Mouse (Mus musculus) hindbrain, embryonic 13.5 days (tissue): ENCODE data around the gene Steap2. TPM values are rescaled to one million over a fixed set of nuclear protein-coding genes. Genes with fewer than 3 reads are reported as not detected.
"Not testable (repeated sequence)": the region's sequence is repeated elsewhere in the genome, so short reads cannot be mapped to it uniquely, and the experiment has no call there.

Source experiments
- ATAC-seq: fragments of 200-750 bp; cut with Nextera tagmentation; 2 replicates; pipeline ENCODE4 v1.8.0; 2017; ENCODE audit warnings: moderate TSS enrichment; ENCODE audit not compliant: low FRiP score
- H3K27ac ChIP-seq: fragments of 300-500 bp; sonication (generic); 2 replicates; pipeline ENCODE4 v1.5.1; 2015; ENCODE audit warnings: inconsistent platforms, mild to moderate bottlenecking, moderate library complexity
- H3K27me3 ChIP-seq: fragments of 300-500 bp; sonication (generic); 2 replicates; pipeline ENCODE4 v1.6.1; 2015; ENCODE audit warnings: mild to moderate bottlenecking, inconsistent platforms
- H3K36me3 ChIP-seq: fragments of 300-500 bp; sonication (generic); 2 replicates; pipeline ENCODE4 v1.6.1; 2015; ENCODE audit warnings: mild to moderate bottlenecking, inconsistent platforms
- H3K4me1 ChIP-seq: fragments of 300-500 bp; sonication (generic); replicated peaks from 2 replicates; pipeline ENCODE4 v1.6.1; 2015; ENCODE audit warnings: inconsistent platforms
- H3K4me2 ChIP-seq: fragments of 300-500 bp; sonication (generic); 2 replicates; pipeline ENCODE4 v1.6.1; 2015; ENCODE audit warnings: inconsistent platforms, mild to moderate bottlenecking, moderate library complexity
- H3K4me3 ChIP-seq: fragments of 300-500 bp; sonication (generic); 2 replicates; pipeline ENCODE4 v1.5.1; 2015; ENCODE audit warnings: mild to moderate bottlenecking, inconsistent platforms
- H3K9ac ChIP-seq: fragments of 300-500 bp; sonication (generic); 2 replicates; pipeline ENCODE4 v1.6.1; 2015; ENCODE audit warnings: mild to moderate bottlenecking, inconsistent platforms
- H3K9me3 ChIP-seq: fragments of 300-500 bp; sonication (generic); 2 replicates; pipeline ENCODE4 v1.6.1; 2016; ENCODE audit warnings: inconsistent platforms
- WGBS: fragments of 180-500 bp; shearing (Covaris S2); methylation state at CpG from one replicate; pipeline ENCODE4 v1.1.7; 2015; 5-methylcytosine and 5-hydroxymethylcytosine counted together
- polyA plus RNA-seq: library from polyadenylated mRNA; unstranded; fragments of >200 nt; fragmentation: Nextera tagmentation; extraction: Ambion mirVana; gene quantifications from 2 replicates; pipeline ENCODE4 v1.2.1, GENCODE M21; 2015

Steap2 gene
- polyA plus RNA-seq, 1 experiment from 2014 or later, result 5.1 TPM

GRCm38 (mm10) chr5:5693541-5693955, 830 bp downstream of the Steap2 start:
- under 1% methylated on average over 29 of the region's 29 CpGs for WGBS
- no peaks in the 10 kb centered on the region for H3K36me3 ChIP-seq
- ATAC-seq, result peak; percentile 77

GRCm38 (mm10) chr5:5692167-5692738, 2.1 kb downstream of the Steap2 start:
- Histone ChIP-seq H3K27me3 (no peaks in the 10 kb centered on the region), H3K4me1 (0 out of 2 replicates have a peak, but pooled peaks cover 7% of the 10 kb centered on the region), H3K4me2 (no peak overlapping the region), H3K9ac (no peak overlapping the region), H3K36me3 (no peaks in the 10 kb centered on the region), H3K4me3 (no peak overlapping the region), H3K27ac (no peak overlapping the region), H3K9me3 (no peaks in the 10 kb centered on the region)
- WGBS, result 66% methylated on average over 4 of the region's 4 CpGs
- ATAC-seq, result no peak

More at GRCm38 (mm10) chr5:5693541-5693955, 830 bp downstream of the Steap2 start:
- Histone ChIP-seq H3K9me3 (no peaks in the 10 kb centered on the region), H3K4me2 (peak overlapping the region; percentile 91), H3K27me3 (no peaks in the 10 kb centered on the region), H3K27ac (0 out of 2 replicates have a peak overlapping the region, but pooled peaks have one; percentile 12), H3K4me1 (0 out of 2 replicates have a peak, but pooled peaks cover 7% of the 10 kb centered on the region), H3K4me3 (peak overlapping the region; percentile 79), H3K9ac (peak overlapping the region; percentile 81)

GRCm38 (mm10) chr5:5688945-5689540, 5.3 kb downstream of the Steap2 start:
- 0 out of 2 replicates have a peak, but pooled peaks cover 5% of the 10 kb centered on the region for H3K4me1 ChIP-seq
- H3K4me2 ChIP-seq, result no peak overlapping the region
- H3K27me3 ChIP-seq, result no peaks in the 10 kb centered on the region
- no peaks in the 10 kb centered on the region for H3K9me3 ChIP-seq
- no peak overlapping the region for H3K27ac ChIP-seq
- H3K4me3 ChIP-seq, result no peak overlapping the region
- H3K9ac ChIP-seq, result no peak overlapping the region
- WGBS, result 81% methylated on average over 8 of the region's 8 CpGs
- no peak for ATAC-seq
- no peaks in the 10 kb centered on the region for H3K36me3 ChIP-seq

DNA sequence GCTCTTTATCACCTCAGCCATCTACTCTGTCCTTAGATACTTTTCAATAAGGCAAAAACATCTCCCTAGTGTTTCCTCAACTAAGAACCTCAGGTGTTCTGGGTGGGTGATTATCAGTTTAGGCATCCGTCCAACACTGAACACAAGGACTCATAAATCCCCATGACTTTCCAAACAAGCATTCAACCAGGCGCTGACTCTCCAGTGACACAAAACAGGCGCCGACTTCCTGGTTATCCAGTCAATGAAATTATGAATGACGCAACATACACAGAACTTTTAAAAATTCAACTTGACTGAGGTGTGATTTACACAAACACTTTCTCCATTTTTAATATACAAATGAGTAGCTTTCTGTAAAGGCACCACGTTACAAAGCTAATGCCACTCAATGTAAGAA, 6.2 kb downstream of the Steap2 start:
- ATAC-seq, result no peak

DNA sequence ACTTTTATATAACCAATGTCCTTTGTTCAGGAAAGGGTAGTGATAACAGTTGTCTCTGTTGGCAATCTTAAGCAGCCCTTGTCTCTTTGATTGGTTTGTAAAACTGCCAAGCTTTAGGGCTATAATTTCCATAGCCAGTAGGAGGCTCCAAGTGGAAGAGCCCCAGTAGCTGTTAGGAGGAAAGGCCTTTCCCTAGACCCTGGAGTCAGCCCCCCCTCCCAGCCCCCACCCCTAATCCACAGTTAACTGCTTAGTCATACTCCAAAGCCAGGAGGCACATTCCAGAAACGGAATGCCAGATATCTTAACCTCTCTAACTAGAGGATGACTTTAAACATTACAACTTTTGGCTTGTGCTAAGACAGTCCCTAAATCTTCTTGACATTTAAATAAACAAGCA, 7.4 kb downstream of the Steap2 start:
- ATAC-seq, result peak; percentile 71
- 26% methylated on average over 1 of the region's 1 CpGs for WGBS
- H3K9me3 ChIP-seq, result no peaks in the 10 kb centered on the region

More for the DNA sequence above, 6.2 kb downstream of the Steap2 start:
- no peak overlapping the region for H3K4me2 ChIP-seq
- H3K9ac ChIP-seq, result no peak overlapping the region
- WGBS, result 87% methylated on average over 6 of the region's 6 CpGs
- H3K36me3 ChIP-seq, result no peaks in the 10 kb centered on the region
- 0 out of 2 replicates have a peak, but pooled peaks cover under 1% of the 10 kb centered on the region for H3K4me1 ChIP-seq
- H3K27me3 ChIP-seq, result no peaks in the 10 kb centered on the region
- H3K4me3 ChIP-seq, result no peak overlapping the region
- no peaks in the 10 kb centered on the region for H3K9me3 ChIP-seq
- no peak overlapping the region for H3K27ac ChIP-seq

DNA sequence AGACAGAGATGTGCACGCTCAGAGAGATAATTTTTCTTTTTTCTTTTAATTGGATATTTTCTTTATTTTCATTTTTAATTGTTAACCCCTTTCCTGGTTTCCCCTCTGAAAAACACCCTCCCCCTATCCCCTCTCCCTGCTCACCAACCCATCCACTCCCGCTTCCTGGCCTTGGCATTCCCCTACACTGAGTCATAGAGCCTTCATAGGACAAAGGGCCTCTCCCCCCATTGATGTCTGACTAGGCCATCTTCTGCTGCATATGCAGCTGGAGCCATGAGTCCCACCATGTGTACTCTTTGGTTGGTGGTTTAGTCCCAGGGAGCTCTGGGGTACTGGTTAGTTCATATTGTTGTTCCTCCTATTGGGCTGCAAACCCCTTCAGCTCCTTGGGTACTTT, 9.4 kb downstream of the Steap2 start:
- not testable (repeated sequence) for H3K9me3 ChIP-seq

More for the DNA sequence above, 7.4 kb downstream of the Steap2 start:
- Histone ChIP-seq H3K4me3 (no peak overlapping the region), H3K9ac (no peak overlapping the region), H3K4me1 (no peaks in the 10 kb centered on the region), H3K36me3 (no peaks in the 10 kb centered on the region), H3K4me2 (no peak overlapping the region), H3K27me3 (no peaks in the 10 kb centered on the region), H3K27ac (no peak overlapping the region)

DNA sequence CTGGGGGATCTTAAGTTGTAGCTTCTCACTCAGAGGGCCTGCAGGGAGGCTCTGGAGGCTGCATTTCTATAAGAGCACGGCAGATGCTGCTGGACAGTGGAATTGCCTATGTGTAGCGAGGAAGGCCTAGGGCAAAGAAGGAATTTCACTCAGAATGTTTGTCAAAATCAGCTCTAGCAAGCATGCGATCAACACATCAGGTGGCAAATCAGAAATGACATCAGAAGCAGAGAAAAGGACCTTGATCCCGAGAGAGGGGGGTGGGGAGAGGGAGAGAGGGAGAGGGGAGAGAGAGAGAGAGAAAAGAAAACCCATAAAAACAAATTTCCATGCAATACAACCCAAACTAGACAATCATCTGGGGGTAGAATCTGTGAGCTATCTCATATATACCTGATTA, 11.1 kb downstream of the Steap2 start:
- Histone ChIP-seq H3K9ac (no peak overlapping the region), H3K4me1 (no peaks in the 10 kb centered on the region), H3K4me2 (no peak overlapping the region), H3K36me3 (no peaks in the 10 kb centered on the region), H3K27ac (no peak overlapping the region), H3K4me3 (no peak overlapping the region), H3K9me3 (no peaks in the 10 kb centered on the region), H3K27me3 (no peaks in the 10 kb centered on the region)
- no peak for ATAC-seq
- 67% methylated on average over 4 of the region's 4 CpGs for WGBS

More for the DNA sequence above, 9.4 kb downstream of the Steap2 start:
- H3K4me1 ChIP-seq, H3K36me3 ChIP-seq, H3K4me3 ChIP-seq, H3K4me2 ChIP-seq, H3K27ac ChIP-seq, ATAC-seq, H3K27me3 ChIP-seq, H3K9ac ChIP-seq: not testable (repeated sequence)
- 81% methylated on average over 2 of the region's 2 CpGs for WGBS

- Histone ChIP-seq H3K27ac (no peak overlapping the region), H3K4me1 (no peaks in the 10 kb centered on the region; the same call in 1 of the 2 replicates), H3K36me3 (peaks cover 16% of the 10 kb centered on the region), H3K27me3 (no peaks in the 10 kb centered on the region), H3K9ac (no peak overlapping the region), H3K9me3 (no peaks in the 10 kb centered on the region), H3K4me2 (no peak overlapping the region), H3K4me3 (no peak overlapping the region)
- no peak for ATAC-seq
These were observed 14.9 kb downstream of the Steap2 start for GRCm38 (mm10) chr5:5679459-5679858.

- H3K27me3 ChIP-seq, result no peaks in the 10 kb centered on the region
- no peak overlapping the region for H3K9ac ChIP-seq
- ATAC-seq, result no peak
- WGBS, result 90% methylated on average over 3 of the region's 3 CpGs
- peaks cover 2% of the 10 kb centered on the region; the same call in 1 of the 2 replicates for H3K4me1 ChIP-seq
- no peak overlapping the region for H3K4me2 ChIP-seq
- no peak overlapping the region for H3K4me3 ChIP-seq
- H3K27ac ChIP-seq, result no peak overlapping the region
- no peaks in the 10 kb centered on the region for H3K9me3 ChIP-seq
- peaks cover 28% of the 10 kb centered on the region for H3K36me3 ChIP-seq
These were observed 18.3 kb downstream of the Steap2 start for GRCm38 (mm10) chr5:5676082-5676481.

DNA sequence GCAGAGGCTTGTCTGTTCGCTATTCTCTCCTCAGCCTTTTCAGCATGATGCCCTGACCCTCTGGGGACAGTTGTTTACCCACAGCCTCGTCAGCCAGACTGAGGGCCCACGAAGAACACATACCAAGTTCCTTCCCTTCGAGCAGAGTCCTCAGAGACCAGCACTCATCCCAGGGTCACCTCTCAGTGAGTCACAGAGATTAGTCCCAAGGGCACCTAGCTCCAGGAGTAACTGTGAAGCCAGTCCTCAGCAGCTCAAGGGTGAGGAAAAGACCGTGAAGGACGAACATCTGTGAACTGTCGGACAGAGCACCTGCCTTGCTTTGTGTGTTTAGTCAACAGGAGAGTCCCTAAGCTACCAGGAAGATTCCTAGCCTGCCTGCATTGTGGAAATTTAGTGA, 25.5 kb downstream of the Steap2 start:
- no peak overlapping the region for H3K27ac ChIP-seq
- 62% methylated on average over 7 of the region's 7 CpGs for WGBS
- ATAC-seq, result no peak
- no peaks in the 10 kb centered on the region for H3K9me3 ChIP-seq
- no peaks in the 10 kb centered on the region for H3K27me3 ChIP-seq
- H3K4me2 ChIP-seq, result no peak overlapping the region
- H3K36me3 ChIP-seq, result peaks cover 12% of the 10 kb centered on the region; the same call in 1 of the 2 replicates
- H3K9ac ChIP-seq, result no peak overlapping the region
- H3K4me3 ChIP-seq, result no peak overlapping the region
- peaks cover 16% of the 10 kb centered on the region for H3K4me1 ChIP-seq

DNA sequence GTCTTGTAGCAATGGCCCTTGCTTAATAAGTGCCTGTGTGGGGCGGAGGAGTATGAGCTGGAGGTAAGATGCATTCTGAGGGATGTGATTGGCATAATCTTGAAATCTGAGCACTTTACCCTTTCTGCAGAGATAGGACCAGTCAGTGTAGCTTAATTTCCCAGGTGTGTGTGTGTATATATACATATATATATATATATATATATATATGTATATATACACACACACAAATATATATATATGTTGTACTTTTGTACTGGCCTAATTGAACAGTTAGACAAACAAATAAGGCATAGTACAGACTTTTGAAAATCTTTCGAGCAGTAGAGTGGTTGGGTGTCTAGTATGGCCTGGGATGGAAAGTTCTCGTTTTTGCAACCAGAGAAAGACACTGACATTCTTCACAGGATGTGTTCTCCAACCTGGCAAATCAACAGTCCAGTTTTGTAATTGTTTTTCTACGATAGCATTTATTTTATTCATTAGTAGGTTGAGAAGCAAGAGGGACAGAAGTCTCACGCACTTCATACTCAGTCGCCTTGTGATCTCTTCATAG, 29.9 kb downstream of the Steap2 start:
- Histone ChIP-seq H3K9me3 (no peaks in the 10 kb centered on the region), H3K27ac (peak overlapping the region; percentile 79), H3K9ac (peak overlapping the region; percentile 82), H3K36me3 (no peaks in the 10 kb centered on the region), H3K4me1 (peaks cover 20% of the 10 kb centered on the region), H3K4me2 (peak overlapping the region; percentile 83), H3K27me3 (0 out of 2 replicates have a peak, but pooled peaks cover 4% of the 10 kb centered on the region), H3K4me3 (peak overlapping the region; percentile 81)
- 62% methylated on average over 6 of the region's 6 CpGs for WGBS
- ATAC-seq, result no peak; the same call in none of the 2 replicates

GRCm38 (mm10) chr5:5663655-5664370, 30.6 kb downstream of the Steap2 start, which contains the start of gene Cfap69:
TSS of gene Cfap69 (minus strand) at chr5:5664239.
- Histone ChIP-seq H3K27ac (peak within 1 kb of the TSS; percentile 79), H3K4me2 (peak within 1 kb of the TSS; percentile 83), H3K27me3 (0 out of 2 replicates have a peak, but pooled peaks cover 4% of the 10 kb centered on the region), H3K9ac (peak within 1 kb of the TSS; percentile 82), H3K9me3 (no peaks in the 10 kb centered on the region), H3K4me1 (peaks cover 20% of the 10 kb centered on the region), H3K4me3 (peak within 1 kb of the TSS; percentile 81), H3K36me3 (no peaks in the 10 kb centered on the region)
- under 1% methylated on average over 48 of the region's 48 CpGs for WGBS
- peak; percentile 98 for ATAC-seq
